Mouse (Mus musculus) forebrain, embryonic 11.5 days (tissue): Measurements from ENCODE around the gene Dock4. TPM values are rescaled to one million over a fixed set of nuclear protein-coding genes. Genes with fewer than 3 reads are reported as not detected.

ENCODE experiments used
- ATAC-seq: fragments of 200-750 bp; cut with Nextera tagmentation; replicated peaks from 2 replicates; pipeline ENCODE4 v1.8.0; 2017; ENCODE audit warnings: moderate TSS enrichment; ENCODE audit not compliant: low FRiP score
- DNase-seq: peaks from one replicate; pipeline ENCODE4 v3.0.0-alpha.2; 2017; ENCODE audit warnings: low spot score
- H3K27ac ChIP-seq: fragments of 300-500 bp; sonication (generic); 2 replicates; pipeline ENCODE4 v1.5.1; 2014; ENCODE audit warnings: low read depth, low read length
- H3K27me3 ChIP-seq: fragments of 300-500 bp; sonication (generic); 2 replicates; pipeline ENCODE4 v1.6.1; 2014; ENCODE audit warnings: mild to moderate bottlenecking, low read length, mixed read lengths; ENCODE audit not compliant: control insufficient read depth, insufficient read depth
- H3K36me3 ChIP-seq: fragments of 300-500 bp; sonication (generic); 2 replicates; pipeline ENCODE4 v1.6.1; 2014; ENCODE audit warnings: mild to moderate bottlenecking, low read length, moderate library complexity, mixed read lengths; ENCODE audit not compliant: control insufficient read depth, insufficient read depth
- H3K4me1 ChIP-seq: fragments of 300-500 bp; sonication (generic); replicated peaks from 2 replicates; pipeline ENCODE4 v1.6.1; 2014; ENCODE audit warnings: low read length, mixed read lengths; ENCODE audit not compliant: control insufficient read depth, insufficient read depth
- H3K4me2 ChIP-seq: fragments of 300-500 bp; sonication (generic); 2 replicates; pipeline ENCODE4 v1.6.1; 2014; ENCODE audit warnings: low read depth, mild to moderate bottlenecking, low read length, moderate library complexity, mixed read lengths; ENCODE audit not compliant: severe bottlenecking
- H3K4me3 ChIP-seq: fragments of 300-500 bp; sonication (generic); 2 replicates; pipeline ENCODE4 v1.5.1; 2014; ENCODE audit warnings: low read depth, low read length
- H3K9ac ChIP-seq: fragments of 300-500 bp; sonication (generic); 2 replicates; pipeline ENCODE4 v1.6.1; 2014; ENCODE audit warnings: low read length
- H3K9me3 ChIP-seq: fragments of 300-500 bp; sonication (generic); 2 replicates; pipeline ENCODE4 v1.6.1; 2016; ENCODE audit warnings: low read length, mixed read lengths; ENCODE audit not compliant: control insufficient read depth
- WGBS: fragments of 180-500 bp; shearing (Covaris S2); extraction: QIAGEN DNeasy Blood & Tissue Kit; methylation state at CpG from one replicate; pipeline ENCODE4 v1.1.7; 2014; 5-methylcytosine and 5-hydroxymethylcytosine counted together
- polyA plus RNA-seq: library from polyadenylated mRNA; unstranded; fragments of >200 nt; fragmentation: Nextera tagmentation; extraction: Ambion mirVana; gene quantifications from 2 replicates; pipeline ENCODE4 v1.2.1, GENCODE M21; 2014

Gene Dock4
- polyA plus RNA-seq, 1 experiment from 2014 or later = 18.7 TPM

DNA sequence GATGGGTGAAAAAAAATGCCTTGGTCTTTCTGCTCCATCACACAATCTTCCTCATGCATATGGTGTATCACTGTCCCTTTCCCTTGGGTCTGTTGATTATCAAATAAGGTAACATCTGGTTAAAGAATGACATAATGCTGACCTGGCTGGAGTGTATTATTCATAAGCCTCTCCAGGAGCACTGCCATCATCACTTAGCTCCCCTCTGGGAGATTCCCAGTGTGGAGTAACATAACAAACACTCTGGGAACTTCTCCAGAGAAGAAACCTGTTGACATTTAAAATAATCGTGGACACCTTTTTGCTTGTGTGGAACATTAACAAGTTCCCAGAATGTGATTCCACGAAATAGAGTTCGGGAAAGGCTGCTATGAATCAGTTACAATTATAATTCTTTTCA is 128.3 kb downstream of the Dock4 start:
- WGBS = 75% methylated on average over 3 of the region's 3 CpGs

GRCm38 (mm10) chr12:40576749-40577148 is 131.0 kb downstream of the Dock4 start:
- 88% methylated on average over 2 of the region's 2 CpGs for WGBS
- no peak for DNase-seq
- no peak overlapping the region for H3K4me3 ChIP-seq
- ATAC-seq = no peak
- H3K9me3 ChIP-seq = no peaks in the 10 kb centered on the region
- H3K9ac ChIP-seq = no peak overlapping the region
- no peak overlapping the region for H3K27ac ChIP-seq
- no peaks in the 10 kb centered on the region for H3K36me3 ChIP-seq
- H3K27me3 ChIP-seq = no peaks in the 10 kb centered on the region; the same call in 1 of the 2 replicates
- H3K4me1 ChIP-seq = peaks cover 2% of the 10 kb centered on the region; the same call in 1 of the 2 replicates
- H3K4me2 ChIP-seq = no peak overlapping the region

More for the DNA sequence above, 128.3 kb downstream of the Dock4 start:
- no peak overlapping the region for H3K27ac ChIP-seq
- no peak overlapping the region for H3K9ac ChIP-seq
- no peak for DNase-seq
- H3K4me3 ChIP-seq = no peak overlapping the region
- H3K4me2 ChIP-seq = no peak overlapping the region
- H3K9me3 ChIP-seq = no peaks in the 10 kb centered on the region
- H3K27me3 ChIP-seq = no peaks in the 10 kb centered on the region
- H3K4me1 ChIP-seq = no peaks in the 10 kb centered on the region; the same call in 1 of the 2 replicates
- H3K36me3 ChIP-seq = no peaks in the 10 kb centered on the region
- no peak for ATAC-seq

- Histone ChIP-seq H3K36me3 (no peaks in the 10 kb centered on the region), H3K9me3 (no peaks in the 10 kb centered on the region), H3K4me3 (no peak overlapping the region), H3K4me2 (no peak overlapping the region), H3K27me3 (no peaks in the 10 kb centered on the region; the same call in 1 of the 2 replicates), H3K9ac (no peak overlapping the region), H3K4me1 (0 out of 2 replicates have a peak, but pooled peaks cover 2% of the 10 kb centered on the region), H3K27ac (no peak overlapping the region)
- WGBS = 45% methylated on average over 2 of the region's 2 CpGs
- ATAC-seq (no peak), DNase-seq (no peak)
Observed at GRCm38 (mm10) chr12:40580351-40580750, 134.6 kb downstream of the Dock4 start.

DNA sequence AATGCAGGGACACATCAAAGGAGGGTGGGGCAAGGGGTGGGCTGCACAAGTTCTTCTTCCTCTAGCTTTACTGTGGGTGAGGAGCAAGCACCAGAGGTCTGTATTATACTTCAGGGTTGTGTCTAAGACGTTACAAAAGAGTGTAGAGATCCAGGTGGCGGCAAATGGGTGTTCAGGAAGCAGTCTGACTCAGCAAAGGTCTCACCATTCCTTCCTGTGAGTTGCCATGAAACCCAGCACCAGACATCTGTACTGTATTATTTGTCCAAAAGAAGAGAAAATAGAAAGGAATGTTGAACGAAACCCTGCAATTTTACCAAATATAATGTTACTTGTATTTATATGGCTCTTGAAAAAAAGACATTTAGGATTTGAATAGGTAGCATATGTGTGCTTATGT is 135.3 kb downstream of the Dock4 start:
- Histone ChIP-seq H3K9ac (no peak overlapping the region), H3K4me1 (0 out of 2 replicates have a peak, but pooled peaks cover 2% of the 10 kb centered on the region), H3K4me2 (no peak overlapping the region), H3K27ac (no peak overlapping the region), H3K9me3 (no peaks in the 10 kb centered on the region), H3K4me3 (no peak overlapping the region), H3K27me3 (no peaks in the 10 kb centered on the region; the same call in 1 of the 2 replicates), H3K36me3 (no peaks in the 10 kb centered on the region)
- DNase-seq (no peak), ATAC-seq (no peak)
- WGBS = 65% methylated on average over 3 of the region's 3 CpGs

DNA sequence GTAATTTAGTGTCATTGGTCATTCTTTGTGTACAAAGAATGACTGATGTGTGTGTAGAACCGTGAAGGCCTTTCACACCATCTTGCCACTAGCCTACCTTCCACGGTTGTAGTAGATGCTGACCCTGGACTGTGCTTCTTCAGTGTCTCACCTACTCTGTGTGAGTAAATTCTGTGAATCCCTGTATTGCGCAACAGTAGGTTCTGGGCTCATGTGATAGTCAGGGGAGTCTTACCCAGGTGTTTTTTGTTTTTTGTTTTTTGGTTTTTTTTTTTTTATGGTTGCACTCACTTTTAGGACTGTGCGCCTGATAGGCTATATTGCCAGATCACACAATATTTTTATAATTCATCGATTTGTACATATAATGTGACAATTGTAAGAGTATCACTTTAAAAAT is 136.3 kb downstream of the Dock4 start:
- Histone ChIP-seq H3K4me2 (no peak overlapping the region), H3K36me3 (no peaks in the 10 kb centered on the region), H3K4me1 (0 out of 2 replicates have a peak, but pooled peaks cover 2% of the 10 kb centered on the region), H3K9ac (no peak overlapping the region), H3K27me3 (no peaks in the 10 kb centered on the region; the same call in 1 of the 2 replicates), H3K27ac (no peak overlapping the region), H3K4me3 (no peak overlapping the region), H3K9me3 (no peaks in the 10 kb centered on the region)
- no peak for DNase-seq
- no peak for ATAC-seq
- 86% methylated on average over 5 of the region's 5 CpGs for WGBS

GRCm38 (mm10) chr12:40584526-40585289 is 139.0 kb downstream of the Dock4 start:
- Histone ChIP-seq H3K4me3 (no peak overlapping the region), H3K4me1 (0 out of 2 replicates have a peak, but pooled peaks cover 2% of the 10 kb centered on the region), H3K4me2 (no peak overlapping the region), H3K27me3 (no peaks in the 10 kb centered on the region; the same call in 1 of the 2 replicates), H3K9ac (no peak overlapping the region), H3K9me3 (no peaks in the 10 kb centered on the region), H3K27ac (no peak overlapping the region), H3K36me3 (no peaks in the 10 kb centered on the region)
- ATAC-seq (no peak), DNase-seq (no peak)
- WGBS = 84% methylated on average over 7 of the region's 7 CpGs

DNA sequence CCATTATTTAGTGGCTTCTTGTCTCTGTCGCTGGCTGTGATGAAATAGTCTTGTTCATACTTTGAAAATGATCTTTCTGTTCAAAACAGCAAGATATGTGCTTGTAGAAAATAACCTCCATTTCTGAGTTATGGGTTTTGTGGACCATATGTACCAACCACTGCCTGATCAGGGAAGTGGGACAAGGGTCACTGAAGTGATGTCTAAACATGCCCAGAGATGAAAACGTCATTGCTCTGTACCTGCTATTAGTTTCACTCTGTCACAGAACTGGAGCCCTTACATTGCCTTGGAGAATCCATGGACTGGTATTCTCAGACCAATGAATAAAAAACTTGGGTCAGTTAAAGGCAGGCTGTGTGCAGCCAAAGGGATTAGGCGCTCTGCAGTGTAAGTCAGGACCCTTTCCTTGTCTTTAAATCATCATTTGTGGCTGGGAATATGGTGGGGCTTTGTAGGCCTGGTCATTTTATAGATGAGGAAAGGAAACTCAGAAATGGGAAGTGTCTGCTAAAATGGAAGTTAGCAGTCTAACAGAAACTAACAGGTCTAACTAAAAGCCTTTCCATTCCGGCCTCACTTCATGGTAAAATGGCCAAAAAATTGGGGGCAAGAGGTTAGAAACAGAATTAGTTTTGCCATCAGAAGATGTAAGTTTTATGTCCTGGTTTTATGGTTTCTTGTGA is 139.8 kb downstream of the Dock4 start:
- no peak overlapping the region for H3K9ac ChIP-seq
- no peak overlapping the region for H3K27ac ChIP-seq
- no peaks in the 10 kb centered on the region for H3K36me3 ChIP-seq
- DNase-seq = no peak
- WGBS = 89% methylated on average over 4 of the region's 4 CpGs
- no peaks in the 10 kb centered on the region for H3K4me1 ChIP-seq
- no peaks in the 10 kb centered on the region for H3K27me3 ChIP-seq
- no peak overlapping the region for H3K4me2 ChIP-seq
- no peak overlapping the region for H3K4me3 ChIP-seq
- no peaks in the 10 kb centered on the region for H3K9me3 ChIP-seq
- no peak for ATAC-seq

DNA sequence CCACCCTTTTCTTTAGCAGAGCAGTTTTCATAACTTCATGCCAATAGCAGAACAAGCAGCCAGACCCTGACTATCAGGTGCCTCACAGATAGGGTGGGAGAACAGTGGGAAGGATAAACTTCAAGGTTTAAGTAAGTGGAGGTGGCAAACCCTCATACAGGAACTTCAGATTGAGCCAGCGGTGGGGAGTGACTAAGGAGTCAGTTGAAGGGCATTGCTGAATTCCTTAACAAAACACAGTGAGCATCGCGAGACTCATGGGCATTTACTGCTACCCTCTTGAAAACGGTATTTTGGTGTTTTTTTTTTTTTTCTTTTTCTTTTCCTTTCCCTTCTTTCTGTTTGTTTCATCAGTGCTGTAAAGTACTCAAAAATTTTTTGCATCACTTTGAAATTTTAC is 148.4 kb downstream of the Dock4 start:
- DNase-seq = no peak
- Histone ChIP-seq H3K4me3 (no peak overlapping the region), H3K36me3 (no peaks in the 10 kb centered on the region), H3K27ac (no peak overlapping the region), H3K4me2 (no peak overlapping the region), H3K27me3 (no peaks in the 10 kb centered on the region), H3K9ac (no peak overlapping the region), H3K4me1 (no peaks in the 10 kb centered on the region), H3K9me3 (no peaks in the 10 kb centered on the region)
- 72% methylated on average over 4 of the region's 4 CpGs for WGBS
- ATAC-seq = no peak
